Mouse (Mus musculus) heart, postnatal 0 days (tissue): ENCODE results near the gene Zfp575.

Experiments
- CTCF ChIP-seq: IDR thresholded peaks from 2 replicates; pipeline ENCODE4 v1.5.1; 2016; ENCODE audit warnings: antibody characterized with exemption, control low read depth, low read depth
- EP300 ChIP-seq: IDR thresholded peaks from 2 replicates; pipeline ENCODE4 v1.6.1; 2016; ENCODE audit warnings: antibody characterized with exemption, low read depth

DNA sequence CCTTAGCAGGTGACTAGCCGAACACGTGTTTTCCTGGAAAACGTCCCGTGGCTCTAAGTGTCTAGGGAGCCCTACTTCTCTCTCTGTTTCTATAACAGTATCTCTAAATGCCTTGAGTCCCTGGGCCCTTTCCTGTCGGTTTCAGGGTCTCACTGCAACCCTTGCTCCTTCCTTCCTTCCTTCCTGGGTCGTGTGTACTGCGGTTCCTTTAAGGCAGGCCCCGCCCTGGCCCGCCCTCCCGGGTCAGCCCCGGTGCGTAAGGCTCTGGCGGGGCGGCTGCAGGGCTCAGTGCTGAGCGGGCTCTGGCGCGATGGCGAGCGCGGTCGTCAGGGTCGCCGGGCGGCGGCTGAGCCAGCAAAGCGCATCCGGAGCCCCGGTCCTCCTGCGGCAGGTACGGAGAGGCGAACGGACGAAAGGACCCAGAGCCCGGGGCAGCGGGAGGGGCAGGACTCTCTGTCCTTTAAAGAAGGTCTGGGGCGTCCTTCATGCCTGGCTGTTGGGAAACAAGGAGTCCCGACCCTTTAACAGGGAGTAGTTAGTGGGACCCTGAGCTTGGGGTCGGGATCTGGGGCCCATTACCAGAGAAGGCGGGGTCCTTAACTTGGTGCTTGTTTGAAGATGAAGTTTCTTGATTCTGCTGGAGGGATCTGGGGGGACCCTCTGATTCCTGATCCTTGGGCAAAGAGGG lies 6.3 kb upstream of the Zfp575 start:
- no peak for TF ChIP-seq CTCF
- no peak for TF ChIP-seq EP300
